Mouse (Mus musculus): ENCODE data around the gene Vps18. TPM values are rescaled to one million over a fixed set of nuclear protein-coding genes. Genes with fewer than 3 reads are reported as not detected.

Gene Vps18
- polyA plus RNA-seq, 1 experiment from 2014 or later = 28.2 TPM

- Histone ChIP-seq H3K4me1 (ENCODE audit: control insufficient read depth, insufficient read depth, low read depth, low read length) (no peaks in the 10 kb centered on the region), H3K27ac (ENCODE audit: low read depth, low read length) (no peak overlapping the region), H3K9ac (ENCODE audit: low read depth, low read length) (no peak overlapping the region), H3K4me3 (ENCODE audit: low read length) (no peak overlapping the region), H3K36me3 (ENCODE audit: control insufficient read depth, insufficient read depth, low read length) (no peaks in the 10 kb centered on the region), H3K27me3 (replicated peaks; ENCODE audit: control insufficient read depth, insufficient read depth, low read length) (peaks cover 2% of the 10 kb centered on the region; the same call in 1 of the 2 replicates), H3K4me2 (ENCODE audit: low read length) (no peak overlapping the region), H3K9me3 (ENCODE audit: control insufficient read depth, low read length) (no peaks in the 10 kb centered on the region)
- 57% methylated on average over 6 of the region's 6 CpGs for WGBS
- ATAC-seq = no peak
Observed at GRCm38 (mm10) chr2:119344537-119345138, 56.1 kb downstream of the Vps18 start.

Other genes with a start within 250 kb of the Vps18 start
- 8.3 and 9.7 TPM in 2 replicates for gene Knl1, start 241.6 kb upstream of the Vps18 start, polyA plus RNA-seq (2015; fragmentation: Nextera tagmentation; extraction: Ambion mirVana)
- 10.6 and 12.7 TPM in 2 replicates for gene Rad51, start 175.9 kb upstream of the Vps18 start, polyA plus RNA-seq (2015; fragmentation: Nextera tagmentation; extraction: Ambion mirVana)
- 49.3 and 50.1 TPM in 2 replicates for gene Rmdn3, start 131.7 kb upstream of the Vps18 start, polyA plus RNA-seq (2015; fragmentation: Nextera tagmentation; extraction: Ambion mirVana)
- gene Gchfr, start 121.0 kb upstream of the Vps18 start, polyA plus RNA-seq (2015; fragmentation: Nextera tagmentation; extraction: Ambion mirVana) = 10.9 and 16.2 TPM in 2 replicates
- gene Gm14137, start 114.2 kb upstream of the Vps18 start, polyA plus RNA-seq (2015; fragmentation: Nextera tagmentation; extraction: Ambion mirVana) = 0.86 TPM in 2 replicates
- 70.4 and 75.7 TPM in 2 replicates for gene Zfyve19, start 80.1 kb upstream of the Vps18 start, polyA plus RNA-seq (2015; fragmentation: Nextera tagmentation; extraction: Ambion mirVana)
- 23.3 and 23.6 TPM in 2 replicates for gene Dnajc17, start 79.9 kb upstream of the Vps18 start, polyA plus RNA-seq (2015; fragmentation: Nextera tagmentation; extraction: Ambion mirVana)
- not detected in 2 replicates for gene Ppp1r14d, start 58.8 kb upstream of the Vps18 start, polyA plus RNA-seq (2015; fragmentation: Nextera tagmentation; extraction: Ambion mirVana)
- gene Spint1, start 51.4 kb upstream of the Vps18 start, polyA plus RNA-seq (2015; fragmentation: Nextera tagmentation; extraction: Ambion mirVana) = 0.71 and 0.79 TPM in 2 replicates
- 48.2 and 56.9 TPM in 2 replicates for gene Rhov, start 17.5 kb upstream of the Vps18 start, polyA plus RNA-seq (2015; fragmentation: Nextera tagmentation; extraction: Ambion mirVana)
- gene Dll4, start 37.0 kb downstream of the Vps18 start, polyA plus RNA-seq (2015; fragmentation: Nextera tagmentation; extraction: Ambion mirVana) = 5.3 and 6.0 TPM in 2 replicates
- gene Chac1, start 62.5 kb downstream of the Vps18 start, polyA plus RNA-seq (2015; fragmentation: Nextera tagmentation; extraction: Ambion mirVana) = 12.3 and 14.9 TPM in 2 replicates
- gene Ino80, start 188.9 kb downstream of the Vps18 start, polyA plus RNA-seq (2015; fragmentation: Nextera tagmentation; extraction: Ambion mirVana) = 2.8 and 3.4 TPM in 2 replicates